Mouse (Mus musculus) layer of hippocampus, postnatal 36 days (tissue): Measurements from ENCODE around the gene Dmgdh. TPM values are rescaled to one million over a fixed set of nuclear protein-coding genes. Genes with fewer than 3 reads are reported as not detected.

Experiments
- DNase-seq, 2 experiments: peaks; one replicate each; pipeline ENCODE4 v3.0.0; 2022
- microRNA-seq, 2 experiments: library from miRNA; unstranded; fragments of <30 nt; microRNA quantifications; one replicate each; pipeline ENCODE4 v1.2.0; 2021
- total RNA-seq, 2 experiments: library from RNA; stranded (reverse); gene quantifications; 2 replicates each; pipeline ENCODE4 v1.2.3; 2021

The Dmgdh gene
- total RNA-seq, 2 experiments from 2014 or later = 0.20 to 0.32 TPM

GRCm38 (mm10) chr13:93773704-93774315, 99.6 kb downstream of the Dmgdh start:
- no peak for DNase-seq

GRCm38 (mm10) chr13:93782823-93783222, 108.6 kb downstream of the Dmgdh start:
- DNase-seq = no peak

GRCm38 (mm10) chr13:93785329-93785728, 111.1 kb downstream of the Dmgdh start:
- DNase-seq = no peak

- peak in 1 of 2 experiments; percentile 54 for DNase-seq
Measured at GRCm38 (mm10) chr13:93786051-93786450, 111.8 kb downstream of the Dmgdh start.

- DNase-seq = peak in 1 of 2 experiments; percentile 47
Measured at GRCm38 (mm10) chr13:93787647-93788046, 113.4 kb downstream of the Dmgdh start.

- no peak for DNase-seq
Measured at GRCm38 (mm10) chr13:93792945-93793642, 118.9 kb downstream of the Dmgdh start.

- no peak for DNase-seq
Measured at GRCm38 (mm10) chr13:93793643-93794182, 119.5 kb downstream of the Dmgdh start.

GRCm38 (mm10) chr13:93797011-93797600, 122.9 kb downstream of the Dmgdh start:
- no peak for DNase-seq

Small RNA genes lying within 50 kb of the gene (microRNA-seq; reads per million reads assigned to microRNA genes)
- 0 reads per million in 2 experiments for gene Mir5624

Other genes starting within 250 kb of the Dmgdh start
- gene Jmy, start 174.6 kb upstream of the Dmgdh start, total RNA-seq = 10 to 100 TPM; 40.9 to 41.8 TPM
- not detected for gene Bhmt, start 36.5 kb upstream of the Dmgdh start, total RNA-seq
- under 1 TPM; 0.27 to 0.40 TPM for gene Bhmt2, start 131 bp upstream of the Dmgdh start, total RNA-seq
- gene Arsb, start 97.2 kb downstream of the Dmgdh start, total RNA-seq = 10 to 100 TPM; 83.4 to 88.0 TPM